Mouse (Mus musculus): ENCODE results near the gene Gm6793. TPM values are rescaled to one million over a fixed set of nuclear protein-coding genes. Genes with fewer than 3 reads are reported as not detected.

The Gm6793 gene
- polyA plus RNA-seq, 1 experiment from 2014 or later = 1.0 TPM

DNA sequence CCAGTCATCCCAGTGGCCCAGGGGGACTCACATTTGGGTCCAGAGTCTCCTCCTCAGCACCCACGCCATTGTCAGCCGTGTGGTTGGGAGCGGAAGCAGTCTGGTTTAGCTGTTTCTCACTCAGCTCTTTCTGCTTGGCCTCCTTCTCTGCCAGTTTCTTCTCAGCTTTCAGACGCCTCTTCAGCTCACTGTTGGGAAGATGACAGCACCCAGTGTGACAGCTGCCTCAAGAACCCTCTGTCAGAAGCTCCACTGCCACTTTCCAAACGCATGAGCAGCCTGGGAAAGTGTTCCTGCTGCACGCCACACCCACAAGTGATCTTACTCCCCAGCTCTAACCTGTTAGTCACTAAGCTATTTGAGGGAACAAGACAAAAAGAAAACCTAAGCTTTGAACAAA, 9.2 kb downstream of the Gm6793 start:
- Histone ChIP-seq H3K4me3 (ENCODE audit: low read depth, low read length) (no peak overlapping the region), H3K9ac (ENCODE audit: low read length) (no peak overlapping the region), H3K9me3 (ENCODE audit: control insufficient read depth, low read length) (no peaks in the 10 kb centered on the region), H3K27me3 (ENCODE audit: control insufficient read depth, insufficient read depth, low read length) (no peaks in the 10 kb centered on the region), H3K27ac (ENCODE audit: low read depth, low read length) (no peak overlapping the region), H3K4me1 (replicated peaks; ENCODE audit: control insufficient read depth, insufficient read depth, low read length) (peaks cover 5% of the 10 kb centered on the region; the same call in 1 of the 2 replicates), H3K4me2 (ENCODE audit: low read depth, low read length, severe bottlenecking) (no peak overlapping the region), H3K36me3 (ENCODE audit: control insufficient read depth, insufficient read depth, low read length) (peaks cover 25% of the 10 kb centered on the region)
- WGBS = 96% methylated on average over 6 of the region's 6 CpGs
- no peak for ATAC-seq (replicated peaks; ENCODE audit: low FRiP score)
- DNase-seq (ENCODE audit: low spot score) = no peak

DNA sequence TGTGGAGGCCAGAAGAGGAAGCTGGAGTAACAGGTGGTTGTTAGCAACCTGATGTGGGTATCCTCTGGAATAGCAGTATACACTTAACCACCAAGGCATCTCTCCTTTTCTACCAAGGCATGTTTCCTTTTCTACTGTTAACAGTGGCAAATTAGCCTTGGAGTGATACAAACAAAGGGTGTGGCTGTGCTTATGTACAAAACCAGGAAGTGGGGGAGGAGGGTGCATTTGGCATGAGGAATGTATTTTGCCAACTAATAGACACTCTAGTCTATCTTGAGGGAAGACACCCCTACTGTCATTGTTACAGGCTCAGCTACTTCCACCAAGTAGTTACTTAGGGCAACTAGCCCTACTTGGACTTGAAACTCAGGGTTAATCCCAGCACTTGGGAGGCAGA, 10.1 kb downstream of the Gm6793 start:
- H3K27me3 ChIP-seq (ENCODE audit: control insufficient read depth, insufficient read depth, low read length) = no peaks in the 10 kb centered on the region
- no peaks in the 10 kb centered on the region for H3K9me3 ChIP-seq (ENCODE audit: control insufficient read depth, low read length)
- DNase-seq (ENCODE audit: low spot score) = no peak
- H3K4me1 ChIP-seq (replicated peaks; ENCODE audit: control insufficient read depth, insufficient read depth, low read length) = no peaks in the 10 kb centered on the region
- peaks cover 33% of the 10 kb centered on the region for H3K36me3 ChIP-seq (ENCODE audit: control insufficient read depth, insufficient read depth, low read length)
- no peak overlapping the region for H3K4me2 ChIP-seq (ENCODE audit: low read depth, low read length, severe bottlenecking)
- no peak overlapping the region for H3K9ac ChIP-seq (ENCODE audit: low read length)
- no peak overlapping the region for H3K27ac ChIP-seq (ENCODE audit: low read depth, low read length)
- H3K4me3 ChIP-seq (ENCODE audit: low read depth, low read length) = no peak overlapping the region
- no peak for ATAC-seq (replicated peaks; ENCODE audit: low FRiP score)

GRCm38 (mm10) chr8:111992703-111993039, 22.2 kb downstream of the Gm6793 start:
- Histone ChIP-seq H3K4me2 (ENCODE audit: low read depth, low read length, severe bottlenecking) (peak overlapping the region; percentile 74; the same call in 1 of the 2 replicates), H3K4me3 (ENCODE audit: low read depth, low read length) (no peak overlapping the region), H3K36me3 (ENCODE audit: control insufficient read depth, insufficient read depth, low read length) (peaks cover 21% of the 10 kb centered on the region), H3K9me3 (ENCODE audit: control insufficient read depth, low read length) (no peaks in the 10 kb centered on the region), H3K27ac (ENCODE audit: low read depth, low read length) (no peak overlapping the region), H3K4me1 (replicated peaks; ENCODE audit: control insufficient read depth, insufficient read depth, low read length) (no peaks in the 10 kb centered on the region; the same call in 1 of the 2 replicates), H3K27me3 (ENCODE audit: control insufficient read depth, insufficient read depth, low read length) (no peaks in the 10 kb centered on the region), H3K9ac (ENCODE audit: low read length) (no peak overlapping the region)
- DNase-seq (ENCODE audit: low spot score) = no peak
- WGBS = 81% methylated on average over 3 of the region's 3 CpGs
- ATAC-seq (replicated peaks; ENCODE audit: low FRiP score) = no peak

GRCm38 (mm10) chr8:111992013-111992702, 22.7 kb downstream of the Gm6793 start, which contains the start of gene Adat1:
Adat1 (minus strand) TSS chr8:111992302.
- 3% methylated on average over 32 of the region's 33 CpGs for WGBS
- Histone ChIP-seq H3K4me1 (replicated peaks; ENCODE audit: control insufficient read depth, insufficient read depth, low read length) (no peaks in the 10 kb centered on the region; the same call in 1 of the 2 replicates), H3K4me2 (ENCODE audit: low read depth, low read length, severe bottlenecking) (peak within 1 kb of the TSS; percentile 74), H3K36me3 (ENCODE audit: control insufficient read depth, insufficient read depth, low read length) (peaks cover 17% of the 10 kb centered on the region), H3K9ac (ENCODE audit: low read length) (peak within 1 kb of the TSS; percentile 82), H3K9me3 (ENCODE audit: control insufficient read depth, low read length) (no peaks in the 10 kb centered on the region), H3K27ac (ENCODE audit: low read depth, low read length) (no peak within 1 kb of the TSS), H3K27me3 (ENCODE audit: control insufficient read depth, insufficient read depth, low read length) (no peaks in the 10 kb centered on the region), H3K4me3 (ENCODE audit: low read depth, low read length) (peak within 1 kb of the TSS; percentile 74)
- peak; percentile 91 for DNase-seq (ENCODE audit: low spot score)
- ATAC-seq (replicated peaks; ENCODE audit: low FRiP score) = peak; percentile 95

DNA sequence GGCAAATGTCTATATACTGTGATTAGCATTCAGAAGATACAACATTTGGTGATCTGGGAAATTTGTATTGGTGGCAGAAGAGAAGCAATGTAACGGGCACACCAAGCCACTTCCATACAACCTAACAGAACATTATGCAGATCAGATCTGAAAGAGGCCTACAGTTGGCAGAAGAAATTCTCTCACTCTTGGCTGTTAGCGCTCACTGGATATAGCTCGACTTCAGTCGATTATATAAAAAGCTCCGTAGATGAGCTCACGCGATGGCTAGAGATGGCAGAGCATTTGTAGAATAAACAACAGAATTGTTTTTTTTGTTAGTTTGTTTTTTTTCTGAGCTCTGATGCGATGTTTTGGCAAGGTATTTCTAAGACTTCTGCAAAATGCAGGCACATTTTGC, 23.6 kb downstream of the Gm6793 start:
- H3K36me3 ChIP-seq (ENCODE audit: control insufficient read depth, insufficient read depth, low read length) = peaks cover 17% of the 10 kb centered on the region

GRCm38 (mm10) chr8:111989911-111990310, 24.9 kb downstream of the Gm6793 start:
- H3K36me3 ChIP-seq (ENCODE audit: control insufficient read depth, insufficient read depth, low read length) = peaks cover 14% of the 10 kb centered on the region
- no peak; the same call in 1 of the 2 replicates for ATAC-seq (replicated peaks; ENCODE audit: low FRiP score)
- DNase-seq (ENCODE audit: low spot score) = peak; percentile 85
- no peaks in the 10 kb centered on the region for H3K27me3 ChIP-seq (ENCODE audit: control insufficient read depth, insufficient read depth, low read length)
- 21% methylated on average over 7 of the region's 7 CpGs for WGBS
- no peaks in the 10 kb centered on the region; the same call in 1 of the 2 replicates for H3K4me1 ChIP-seq (replicated peaks; ENCODE audit: control insufficient read depth, insufficient read depth, low read length)
- no peak overlapping the region for H3K4me3 ChIP-seq (ENCODE audit: low read depth, low read length)
- no peak overlapping the region for H3K9ac ChIP-seq (ENCODE audit: low read length)
- H3K27ac ChIP-seq (ENCODE audit: low read depth, low read length) = no peak overlapping the region
- no peaks in the 10 kb centered on the region for H3K9me3 ChIP-seq (ENCODE audit: control insufficient read depth, low read length)
- no peak overlapping the region for H3K4me2 ChIP-seq (ENCODE audit: low read depth, low read length, severe bottlenecking)

More for the DNA sequence above, 23.6 kb downstream of the Gm6793 start:
- peak overlapping the region; percentile 82 for H3K9ac ChIP-seq (ENCODE audit: low read length)
- no peaks in the 10 kb centered on the region for H3K27me3 ChIP-seq (ENCODE audit: control insufficient read depth, insufficient read depth, low read length)
- no peaks in the 10 kb centered on the region for H3K9me3 ChIP-seq (ENCODE audit: control insufficient read depth, low read length)
- H3K4me3 ChIP-seq (ENCODE audit: low read depth, low read length) = peak overlapping the region; percentile 74
- 73% methylated on average over 8 of the region's 8 CpGs for WGBS
- H3K4me2 ChIP-seq (ENCODE audit: low read depth, low read length, severe bottlenecking) = peak overlapping the region; percentile 74
- ATAC-seq (replicated peaks; ENCODE audit: low FRiP score) = no peak
- no peaks in the 10 kb centered on the region; the same call in 1 of the 2 replicates for H3K4me1 ChIP-seq (replicated peaks; ENCODE audit: control insufficient read depth, insufficient read depth, low read length)
- H3K27ac ChIP-seq (ENCODE audit: low read depth, low read length) = no peak overlapping the region
- DNase-seq (ENCODE audit: low spot score) = no peak

- H3K4me3 ChIP-seq (ENCODE audit: low read depth, low read length) = no peak overlapping the region
- 90% methylated on average over 10 of the region's 10 CpGs for WGBS
- H3K4me1 ChIP-seq (replicated peaks; ENCODE audit: control insufficient read depth, insufficient read depth, low read length) = no peaks in the 10 kb centered on the region
- no peaks in the 10 kb centered on the region for H3K9me3 ChIP-seq (ENCODE audit: control insufficient read depth, low read length)
- no peak overlapping the region for H3K9ac ChIP-seq (ENCODE audit: low read length)
- DNase-seq (ENCODE audit: low spot score) = no peak
- no peak overlapping the region for H3K4me2 ChIP-seq (ENCODE audit: low read depth, low read length, severe bottlenecking)
- H3K27me3 ChIP-seq (ENCODE audit: control insufficient read depth, insufficient read depth, low read length) = no peaks in the 10 kb centered on the region
- no peak overlapping the region for H3K27ac ChIP-seq (ENCODE audit: low read depth, low read length)
- peaks cover 3% of the 10 kb centered on the region; the same call in 1 of the 2 replicates for H3K36me3 ChIP-seq (ENCODE audit: control insufficient read depth, insufficient read depth, low read length)
- ATAC-seq (replicated peaks; ENCODE audit: low FRiP score) = no peak
Observed at GRCm38 (mm10) chr8:111984511-111984910, 30.3 kb downstream of the Gm6793 start.

GRCm38 (mm10) chr8:111982116-111982515, 32.7 kb downstream of the Gm6793 start:
- Histone ChIP-seq H3K4me2 (ENCODE audit: low read depth, low read length, severe bottlenecking) (no peak overlapping the region), H3K36me3 (ENCODE audit: control insufficient read depth, insufficient read depth, low read length) (no peaks in the 10 kb centered on the region; the same call in 1 of the 2 replicates), H3K9ac (ENCODE audit: low read length) (no peak overlapping the region), H3K27me3 (ENCODE audit: control insufficient read depth, insufficient read depth, low read length) (no peaks in the 10 kb centered on the region), H3K9me3 (ENCODE audit: control insufficient read depth, low read length) (no peaks in the 10 kb centered on the region), H3K27ac (ENCODE audit: low read depth, low read length) (no peak overlapping the region), H3K4me3 (ENCODE audit: low read depth, low read length) (no peak overlapping the region), H3K4me1 (replicated peaks; ENCODE audit: control insufficient read depth, insufficient read depth, low read length) (no peaks in the 10 kb centered on the region)
- 82% methylated on average over 7 of the region's 7 CpGs for WGBS
- DNase-seq (ENCODE audit: low spot score) (no peak), ATAC-seq (replicated peaks; ENCODE audit: low FRiP score) (no peak)

- Histone ChIP-seq H3K4me3 (ENCODE audit: low read depth, low read length) (no peak overlapping the region), H3K36me3 (ENCODE audit: control insufficient read depth, insufficient read depth, low read length) (no peaks in the 10 kb centered on the region; the same call in 1 of the 2 replicates), H3K4me1 (replicated peaks; ENCODE audit: control insufficient read depth, insufficient read depth, low read length) (no peaks in the 10 kb centered on the region), H3K9ac (ENCODE audit: low read length) (no peak overlapping the region), H3K27ac (ENCODE audit: low read depth, low read length) (no peak overlapping the region), H3K9me3 (ENCODE audit: control insufficient read depth, low read length) (no peaks in the 10 kb centered on the region; the same call in 1 of the 2 replicates), H3K4me2 (ENCODE audit: low read depth, low read length, severe bottlenecking) (no peak overlapping the region), H3K27me3 (ENCODE audit: control insufficient read depth, insufficient read depth, low read length) (no peaks in the 10 kb centered on the region)
- DNase-seq (ENCODE audit: low spot score) = no peak
- 90% methylated on average over 10 of the region's 10 CpGs for WGBS
- no peak for ATAC-seq (replicated peaks; ENCODE audit: low FRiP score)
Observed at GRCm38 (mm10) chr8:111978147-111978546, 36.7 kb downstream of the Gm6793 start.
